26 mouse cellular contexts compared by ENCODE assay signal in the genomic region with DNA sequence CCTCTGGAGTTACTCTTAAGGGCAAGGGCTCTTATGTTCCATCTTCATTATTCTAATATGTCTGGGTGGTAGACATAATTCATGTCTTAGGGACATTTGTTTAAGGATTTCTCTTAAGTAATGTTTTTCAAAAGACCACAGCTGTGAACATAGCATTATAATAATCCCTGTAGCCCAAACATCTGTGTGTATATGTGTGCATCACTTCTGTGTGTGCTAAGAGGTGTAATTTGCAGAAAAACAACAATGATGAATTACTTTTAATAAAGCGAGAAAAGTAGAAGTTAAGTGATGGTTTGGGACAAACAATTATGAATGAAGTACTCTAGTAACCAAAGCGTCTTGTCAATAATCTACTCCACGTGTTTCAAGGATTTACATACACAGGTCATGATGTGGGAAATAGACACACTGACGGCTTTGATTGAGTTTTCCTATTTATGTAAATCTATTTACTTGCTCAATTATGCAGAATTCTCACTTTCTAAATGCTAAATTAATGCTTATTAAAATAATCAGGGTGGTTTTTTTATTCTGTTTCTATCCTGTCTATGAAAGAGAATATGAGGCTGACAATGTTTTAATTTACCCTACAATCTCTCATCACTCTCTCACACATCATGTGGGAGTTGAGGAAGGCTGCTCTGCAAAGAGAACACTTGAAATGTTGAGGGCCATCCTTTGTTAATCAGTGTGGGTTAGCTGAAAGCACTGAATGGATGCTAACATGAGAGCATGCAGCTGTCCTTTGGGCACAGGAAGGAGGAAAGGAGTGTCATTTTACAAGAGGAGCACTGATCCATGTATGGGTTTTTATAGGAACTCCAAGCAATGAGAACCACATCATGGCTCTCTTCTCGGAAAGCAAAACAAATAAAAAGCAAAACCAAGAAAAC.
DNase-seq lines count a peak whose midpoint lies in the region; ATAC-seq and TF ChIP-seq lines count a peak whose summit lies in the region.
"Had no signal": no experiment of that assay in that cellular context is flagged by ENCODE, and none has a peak within 500 bp of the region (broad histone marks: within the 10 kb centered on the region; RNA-seq: fewer than 3 reads in every experiment).

No protein-coding gene starts in this region.

- intact Hi-C loops in left cerebral cortex, postnatal 4 days (cut with DNase I): no loop called here

- H3K27me3 ChIP-seq in forebrain, embryonic 13.5 days: no peaks in the 10 kb centered on the region
- no peaks in the 10 kb centered on the region for H3K27me3 ChIP-seq in forebrain, embryonic 10.5 days (ENCODE audit: poor library complexity, severe bottlenecking)
- no peaks in the 10 kb centered on the region for H3K27me3 ChIP-seq in kidney, postnatal 0 days (ENCODE audit: insufficient read depth, low read length)
- H3K27me3 ChIP-seq in forebrain, embryonic 16.5 days (replicated peaks; ENCODE audit: control insufficient read depth, insufficient read depth, low read length): no peaks in the 10 kb centered on the region
- H3K27me3 ChIP-seq: CH12.LX; heart, embryonic 13.5 days; Patski had no signal

- no peak for TF ChIP-seq CTCF in kidney, postnatal 0 days (IDR thresholded peaks at IDR 0.05; ENCODE audit: low read depth)

- H3K9me3 ChIP-seq in forebrain, embryonic 13.5 days (replicated peaks): no peaks in the 10 kb centered on the region
- no peaks in the 10 kb centered on the region for H3K9me3 ChIP-seq in forebrain, embryonic 10.5 days
- H3K9me3 ChIP-seq in kidney, postnatal 0 days (replicated peaks; ENCODE audit: low read length): no peaks in the 10 kb centered on the region
- H3K9me3 ChIP-seq in forebrain, embryonic 16.5 days (ENCODE audit: control insufficient read depth, low read length): no peaks in the 10 kb centered on the region
- H3K9me3 ChIP-seq: G1E; heart, embryonic 13.5 days had no signal

- H3K4me2 ChIP-seq in forebrain, embryonic 13.5 days: no peak overlapping the region
- no peak overlapping the region for H3K4me2 ChIP-seq in kidney, postnatal 0 days (ENCODE audit: low read length)
- no peak overlapping the region for H3K4me2 ChIP-seq in forebrain, embryonic 16.5 days (ENCODE audit: low read length)
- H3K4me2 ChIP-seq: heart, embryonic 13.5 days; hindbrain, embryonic 14.5 days had no signal

- H3K27ac ChIP-seq in forebrain, embryonic 13.5 days: no peak overlapping the region
- H3K27ac ChIP-seq in forebrain, embryonic 10.5 days: no peak overlapping the region
- no peak overlapping the region for H3K27ac ChIP-seq in kidney, postnatal 0 days
- H3K27ac ChIP-seq in forebrain, embryonic 16.5 days (ENCODE audit: low read length): no peak overlapping the region
- H3K27ac ChIP-seq: heart, embryonic 13.5 days; hindbrain, embryonic 14.5 days; hindbrain, postnatal 0 days had no signal

- 82% methylated on average over 5 of the region's 5 CpGs for WGBS in forebrain, embryonic 13.5 days
- WGBS in forebrain, embryonic 10.5 days: 87% methylated on average over 5 of the region's 5 CpGs
- 79% methylated on average over 5 of the region's 5 CpGs for WGBS in kidney, postnatal 0 days
- WGBS in forebrain, embryonic 16.5 days: 70% methylated on average over 5 of the region's 5 CpGs

- H3K9ac ChIP-seq in forebrain, embryonic 13.5 days: no peak overlapping the region
- no peak overlapping the region for H3K9ac ChIP-seq in kidney, postnatal 0 days (ENCODE audit: low read depth, low read length)
- H3K9ac ChIP-seq in forebrain, embryonic 16.5 days (replicated peaks; ENCODE audit: low read depth, low read length): no peak overlapping the region
- H3K9ac ChIP-seq: heart, embryonic 13.5 days; hindbrain, embryonic 14.5 days had no signal

- H3K4me1 ChIP-seq in forebrain, embryonic 13.5 days: no peaks in the 10 kb centered on the region
- no peaks in the 10 kb centered on the region for H3K4me1 ChIP-seq in forebrain, embryonic 10.5 days
- no peaks in the 10 kb centered on the region for H3K4me1 ChIP-seq in kidney, postnatal 0 days (replicated peaks; ENCODE audit: insufficient read depth, low read length)
- no peaks in the 10 kb centered on the region for H3K4me1 ChIP-seq in forebrain, embryonic 16.5 days (replicated peaks; ENCODE audit: control insufficient read depth, insufficient read depth, low read length)
- H3K4me1 ChIP-seq: heart, embryonic 13.5 days had no signal

- H3K36me3 ChIP-seq in forebrain, embryonic 13.5 days (ENCODE audit: poor library complexity, severe bottlenecking): no peaks in the 10 kb centered on the region
- H3K36me3 ChIP-seq in forebrain, embryonic 10.5 days (replicated peaks): no peaks in the 10 kb centered on the region
- H3K36me3 ChIP-seq in kidney, postnatal 0 days (ENCODE audit: insufficient read depth, low read length): no peaks in the 10 kb centered on the region
- H3K36me3 ChIP-seq in forebrain, embryonic 16.5 days (ENCODE audit: control insufficient read depth, insufficient read depth): no peaks in the 10 kb centered on the region
- H3K36me3 ChIP-seq: G1E; heart, embryonic 13.5 days had no signal

- peak; percentile 89 for ATAC-seq in forebrain, embryonic 13.5 days
- ATAC-seq in kidney, postnatal 0 days (replicated peaks; ENCODE audit: low FRiP score, low read depth): no peak
- peak; percentile 80 for ATAC-seq in forebrain, embryonic 16.5 days
- ATAC-seq: hindbrain, postnatal 0 days; inflammation-experienced regulatory T-cells, adult 6 months; intestine, embryonic 16.5 days; Patski had no signal

- no peak overlapping the region for H3K4me3 ChIP-seq in forebrain, embryonic 13.5 days
- no peak overlapping the region for H3K4me3 ChIP-seq in forebrain, embryonic 10.5 days
- H3K4me3 ChIP-seq in kidney, postnatal 0 days (replicated peaks; ENCODE audit: low read depth, low read length): no peak overlapping the region
- no peak overlapping the region for H3K4me3 ChIP-seq in forebrain, embryonic 16.5 days (replicated peaks; ENCODE audit: low read length)
- H3K4me3 ChIP-seq: heart, embryonic 13.5 days had no signal

- DNase-seq in forebrain, embryonic 10.5 days (ENCODE audit: extremely low spot score, low spot score): no peak
- DNase-seq in kidney, postnatal 0 days (ENCODE audit: low spot score): peak; percentile 51
- DNase-seq in kidney, adult 9 months: no peak
- no peak for DNase-seq in left cerebral cortex, postnatal 4 days
- DNase-seq in embryo, embryonic 9.5 days (ENCODE audit: extremely low spot score): no peak
- DNase-seq: adrenal gland, postnatal 14 days; B cell, adult 2 months; cerebellum, adult 11-12 months; cerebellum, adult 8-10 months; cerebellum, postnatal 10 days; cerebellum, postnatal 36 days; embryo, embryonic 11 days; gastrocnemius, postnatal 25 days; heart, adult 18-20 months; heart, postnatal 14 days; heart, postnatal 4 days had no signal
